Mouse (Mus musculus): ENCODE measurements around the gene Grik1.

Gene Grik1

DNA sequence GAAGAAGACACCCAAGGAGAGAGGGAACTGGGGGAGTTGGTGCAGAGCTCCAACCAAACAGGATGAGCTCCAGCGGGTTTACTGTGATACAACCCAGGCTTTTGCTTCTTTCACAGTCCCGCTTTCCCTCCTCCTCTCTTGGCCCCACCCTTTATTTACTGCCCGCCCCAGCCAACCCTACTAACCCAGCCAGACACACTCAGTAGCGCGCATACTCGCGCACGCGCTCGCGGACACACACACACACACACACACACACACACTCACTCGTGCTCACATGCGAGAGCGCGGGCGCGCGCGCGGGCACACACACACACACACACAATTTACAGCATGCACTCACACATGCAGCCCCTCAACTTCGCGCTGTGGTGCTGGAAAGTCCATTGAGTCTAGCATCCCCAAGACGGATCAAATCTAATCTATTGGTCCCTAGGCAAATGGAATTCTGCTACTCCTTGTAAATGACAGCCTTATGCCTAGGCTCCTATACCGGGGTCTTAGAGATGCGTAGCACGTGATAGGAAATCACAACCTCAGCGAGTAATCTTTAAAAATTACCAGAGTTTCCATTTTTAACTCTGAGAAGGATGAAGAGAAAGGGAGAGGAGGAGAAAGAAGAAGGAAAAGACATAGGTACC is at the start of gene Grik1:
Grik1 (minus strand) TSS at position 134 of the 641 bp plus-strand sequence.
- no peak for DNase-seq (ENCODE audit: low read depth, low spot score)

DNA sequence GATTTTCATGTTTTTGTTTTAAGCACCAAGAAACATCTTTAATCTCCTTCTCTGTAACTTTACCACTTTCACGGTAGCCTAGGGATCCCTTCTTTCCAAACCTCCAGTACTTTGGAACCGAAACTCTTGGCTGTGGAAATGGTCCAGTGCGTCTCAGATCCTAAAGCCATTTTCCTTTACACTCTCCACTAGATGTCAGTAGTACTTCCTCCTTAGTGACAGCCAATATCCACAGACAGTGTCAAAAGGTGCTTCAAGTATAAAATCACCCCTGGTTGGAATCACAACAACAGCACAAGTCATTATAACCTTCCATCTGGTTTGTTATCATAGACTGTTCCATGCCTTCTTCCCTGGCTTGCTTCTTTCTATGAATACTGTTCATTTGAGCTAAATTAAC is 4.1 kb upstream of the Grik1 start:
- no peak for DNase-seq (ENCODE audit: low read depth, low spot score)

DNA sequence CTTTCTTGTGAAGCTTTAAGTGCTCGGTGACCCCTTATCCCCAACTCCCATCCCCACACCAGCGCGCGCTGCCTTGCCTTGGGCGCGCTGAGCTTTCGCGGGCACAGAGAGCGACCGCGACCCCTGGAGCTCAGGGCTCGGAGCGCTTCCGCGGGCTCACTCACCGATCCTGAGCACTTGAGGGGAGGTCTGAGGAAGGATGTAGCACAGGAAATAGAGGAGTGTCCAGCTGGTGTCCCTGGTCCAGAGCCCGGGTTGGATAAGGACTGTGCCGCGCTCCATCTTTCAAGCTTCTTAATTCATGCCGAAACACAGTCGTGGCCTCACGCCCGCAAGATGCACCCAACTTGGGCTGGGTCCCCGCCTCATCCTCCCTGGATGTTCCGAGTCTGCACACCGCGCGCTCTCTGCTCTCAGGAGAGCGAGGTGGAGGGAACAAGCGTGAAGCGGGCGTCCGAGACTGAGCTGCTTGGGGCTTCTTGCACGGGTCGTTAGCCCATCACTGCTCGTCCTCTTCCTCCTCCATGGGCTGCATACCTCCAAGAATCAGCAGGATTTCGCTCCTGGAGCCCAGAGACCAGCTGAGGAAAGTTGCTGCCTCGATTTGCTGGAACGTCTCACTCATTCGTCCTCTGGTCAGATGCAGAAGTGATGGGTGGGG is 514 bp downstream of the Grik1 start:
- no peak for DNase-seq (ENCODE audit: low read depth, low spot score)

DNA sequence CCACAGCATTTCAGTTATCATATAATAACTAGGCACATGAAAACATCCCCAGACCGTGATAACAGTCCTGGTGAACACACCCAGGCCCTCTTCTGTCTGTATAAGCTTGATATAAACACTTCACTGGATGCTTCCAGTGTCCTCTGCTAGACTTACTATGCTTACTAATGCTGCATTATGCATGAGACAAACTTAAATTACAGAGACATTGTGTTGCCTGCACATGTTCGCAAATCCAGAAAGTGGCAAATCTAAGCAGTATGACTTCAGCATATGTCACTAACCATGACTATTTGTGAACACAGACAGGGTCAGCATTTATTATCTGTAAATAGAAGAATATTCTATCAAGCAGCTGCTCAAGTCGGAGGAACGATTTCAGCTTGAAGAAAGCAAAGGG is 31.7 kb downstream of the Grik1 start:
- DNase-seq (ENCODE audit: low read depth, low spot score): no peak

DNA sequence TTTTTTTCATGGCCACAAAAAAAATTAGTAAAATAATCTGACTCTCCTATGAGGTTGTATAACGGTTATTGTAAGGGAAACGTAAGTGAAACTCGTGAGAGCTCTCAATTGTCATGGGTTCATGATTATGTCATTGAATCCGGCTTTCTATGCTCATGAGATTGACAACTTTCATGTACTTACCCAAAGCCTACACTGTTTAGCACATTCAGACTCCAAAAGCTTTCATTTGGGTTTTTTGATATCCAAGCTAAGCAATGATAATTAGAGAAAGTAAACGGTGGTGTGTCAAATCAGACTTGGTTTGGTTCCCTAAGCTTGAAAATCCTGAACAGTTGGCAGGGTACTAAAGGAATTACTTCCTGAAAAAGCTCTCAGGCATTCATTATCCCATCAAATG is 33.0 kb downstream of the Grik1 start:
- no peak for DNase-seq (ENCODE audit: low read depth, low spot score)

DNA sequence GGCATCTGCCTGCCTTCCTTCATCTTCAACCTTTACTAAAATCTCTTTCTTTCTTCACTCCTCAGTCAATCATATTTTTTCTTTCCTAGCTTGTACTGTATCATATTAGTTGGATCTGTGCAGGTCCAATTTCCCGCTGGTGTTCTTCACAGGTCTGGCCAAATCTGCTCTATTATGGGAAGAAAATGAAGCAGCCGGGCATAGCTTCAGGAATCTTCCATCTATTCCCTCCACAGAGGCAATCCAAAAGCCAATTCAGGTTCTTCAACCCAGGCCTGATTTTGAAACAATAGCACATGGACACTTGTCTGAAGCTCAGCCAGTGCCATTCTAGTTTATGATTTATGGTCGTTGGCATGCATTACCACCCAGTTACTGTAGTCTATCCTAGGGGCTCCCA is 34.0 kb downstream of the Grik1 start:
- no peak for DNase-seq (ENCODE audit: low read depth, low spot score)

DNA sequence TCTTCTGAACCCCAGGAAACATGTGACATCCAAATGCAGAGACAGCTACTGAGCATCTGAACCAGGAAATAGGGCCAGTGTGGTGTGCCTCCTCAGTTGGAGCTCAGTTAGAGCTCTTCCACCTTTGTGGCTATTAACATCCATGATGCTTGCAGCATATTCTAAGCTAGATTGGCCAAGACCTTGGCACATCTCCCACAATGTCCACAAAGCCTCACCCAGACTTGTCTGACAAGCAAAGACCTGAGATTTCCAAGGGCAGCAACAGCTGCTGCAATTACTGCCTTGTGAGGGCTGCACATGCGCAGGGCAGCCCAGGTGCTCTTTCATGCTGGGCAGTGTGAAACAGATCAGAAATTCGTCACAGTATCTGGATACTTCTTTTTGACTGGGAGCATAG is 37.4 kb downstream of the Grik1 start:
- no peak for DNase-seq (ENCODE audit: low read depth, low spot score)

DNA sequence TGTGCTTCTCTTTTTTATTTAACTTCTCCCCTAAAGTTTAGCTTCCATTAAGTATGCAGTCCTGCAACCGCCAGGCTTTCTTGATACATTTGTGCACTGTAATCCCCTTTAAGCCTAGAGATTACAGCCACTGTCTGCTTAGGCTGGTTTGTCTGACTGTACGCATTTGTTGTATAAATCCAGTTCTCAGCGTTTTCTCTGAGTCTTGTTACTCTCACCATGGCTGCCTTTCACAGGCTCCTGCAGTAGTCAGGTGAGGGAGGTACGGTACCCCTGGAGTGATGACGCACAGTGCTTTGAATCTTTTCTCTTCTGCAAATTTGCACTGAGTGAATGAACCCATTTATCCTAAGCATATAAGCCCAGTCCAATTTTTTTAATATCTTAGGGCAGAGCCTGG is 39.0 kb downstream of the Grik1 start:
- DNase-seq (ENCODE audit: low read depth, low spot score): no peak

DNA sequence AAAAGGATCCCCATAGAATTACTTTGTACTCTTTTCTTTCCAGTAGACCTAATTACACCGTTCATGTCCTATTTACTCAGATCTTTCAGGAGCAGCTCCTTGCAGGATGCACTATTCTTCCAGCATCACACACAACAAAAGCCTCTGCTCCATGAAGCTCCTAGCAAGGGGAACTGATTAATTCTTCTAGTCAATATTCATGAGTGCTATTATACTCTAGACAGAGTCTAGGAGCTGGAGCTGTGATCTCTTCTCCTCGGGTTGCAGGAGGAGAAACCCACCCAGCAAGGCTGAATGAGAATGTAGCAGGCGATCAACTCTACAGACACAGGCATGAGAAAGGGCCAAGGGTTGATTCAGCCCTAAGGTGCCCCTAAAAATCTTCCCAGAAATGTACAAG is 40.2 kb downstream of the Grik1 start:
- no peak for DNase-seq (ENCODE audit: low read depth, low spot score)

DNA sequence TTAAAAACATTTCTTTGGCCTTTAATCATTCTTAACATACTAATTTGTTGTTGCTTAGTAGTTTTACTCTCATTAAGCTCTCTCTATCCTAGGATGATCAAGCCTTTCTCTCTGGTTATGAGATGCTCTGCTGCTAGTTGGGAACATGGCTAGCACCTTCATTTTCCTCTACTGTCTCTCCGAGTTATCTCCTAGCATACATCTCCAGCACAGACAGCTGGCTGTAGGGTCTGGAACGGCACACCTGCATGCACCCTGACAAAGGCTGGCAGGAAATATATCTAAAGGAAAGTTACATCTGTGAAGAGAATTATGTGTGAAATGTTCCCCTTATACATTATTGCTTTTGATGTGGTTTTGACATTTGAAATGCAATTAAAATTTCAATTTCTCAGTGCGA is 42.5 kb downstream of the Grik1 start:
- no peak for DNase-seq (ENCODE audit: low read depth, low spot score)

DNA sequence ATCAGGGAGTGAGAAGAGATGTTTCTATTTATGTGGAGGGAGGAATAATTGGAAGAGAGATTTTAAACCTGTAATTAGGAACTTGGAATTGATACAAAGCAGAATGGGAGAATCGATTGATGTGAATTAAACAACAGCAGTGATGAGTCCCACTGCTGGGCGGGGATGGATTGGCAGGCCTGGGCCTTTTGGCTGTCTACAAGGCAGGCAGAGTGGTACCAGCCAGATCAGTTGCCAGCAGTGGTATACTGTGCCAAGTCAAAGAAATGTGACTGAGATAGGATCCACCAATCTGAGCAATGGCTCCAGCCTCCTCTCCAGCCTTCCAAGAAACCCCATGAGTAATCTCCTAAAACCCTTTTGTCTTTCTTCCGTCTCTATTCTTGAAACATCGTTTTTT is 45.4 kb downstream of the Grik1 start:
- no peak for DNase-seq (ENCODE audit: low read depth, low spot score)

DNA sequence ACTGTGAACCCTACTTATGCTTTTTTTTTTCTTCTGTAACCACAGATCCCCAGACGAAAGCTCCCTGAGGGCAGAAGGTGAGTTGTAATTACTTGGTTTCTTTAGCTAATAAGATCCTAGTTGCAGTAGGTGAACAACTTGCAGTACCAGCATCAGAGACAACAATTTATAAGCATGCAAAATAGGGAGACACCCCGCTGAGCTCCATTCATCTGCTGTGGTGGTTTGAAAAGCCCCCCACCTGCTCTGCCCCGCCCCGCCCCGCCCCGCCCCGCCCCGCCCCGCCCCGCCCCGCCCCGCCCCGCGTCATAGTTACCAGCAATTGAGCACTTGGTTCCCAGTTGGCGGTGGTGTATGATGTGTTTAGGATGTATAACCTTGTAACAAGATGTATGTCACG is 64.4 kb downstream of the Grik1 start:
- no peak for DNase-seq (ENCODE audit: low read depth, low spot score)

DNA sequence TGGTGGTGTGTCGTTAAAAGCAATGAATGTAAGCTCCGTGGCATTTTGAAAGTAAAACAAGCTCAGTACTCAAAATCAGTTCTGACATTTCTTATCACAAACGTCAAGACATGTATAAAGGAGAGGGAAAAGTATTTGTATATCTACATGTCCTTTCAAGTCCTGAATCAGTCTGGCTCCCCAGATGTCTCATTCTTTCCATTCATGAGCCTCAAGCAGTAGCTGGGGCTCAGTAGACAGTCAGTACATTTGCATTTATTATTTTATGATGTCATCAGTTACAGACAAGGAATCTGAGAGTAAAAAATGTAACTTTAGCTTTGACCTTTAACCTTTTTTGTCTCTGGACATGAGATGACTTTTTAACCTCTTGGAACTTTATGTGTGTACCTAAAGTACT is 68.1 kb downstream of the Grik1 start:
- no peak for DNase-seq (ENCODE audit: low read depth, low spot score)

DNA sequence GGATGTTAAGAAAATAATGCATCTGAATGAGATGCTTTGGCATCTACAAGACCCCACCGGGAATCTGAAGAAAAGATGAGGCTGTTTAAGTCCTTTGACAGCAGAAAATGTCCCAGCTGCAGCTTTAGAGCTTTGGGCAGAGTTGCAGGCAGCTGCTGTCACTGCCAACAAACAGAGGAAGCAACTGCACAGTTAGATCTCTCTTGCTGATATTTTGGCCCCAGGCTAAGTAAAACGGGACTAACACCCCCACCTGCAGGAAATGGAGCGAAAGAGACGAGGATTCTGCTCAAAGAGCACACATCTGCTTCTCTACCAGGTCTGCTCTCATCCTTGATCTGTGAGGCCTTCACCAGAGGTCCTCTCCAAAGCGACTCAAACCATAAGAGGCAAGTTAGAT is 77.5 kb downstream of the Grik1 start:
- DNase-seq (ENCODE audit: low read depth, low spot score): no peak

DNA sequence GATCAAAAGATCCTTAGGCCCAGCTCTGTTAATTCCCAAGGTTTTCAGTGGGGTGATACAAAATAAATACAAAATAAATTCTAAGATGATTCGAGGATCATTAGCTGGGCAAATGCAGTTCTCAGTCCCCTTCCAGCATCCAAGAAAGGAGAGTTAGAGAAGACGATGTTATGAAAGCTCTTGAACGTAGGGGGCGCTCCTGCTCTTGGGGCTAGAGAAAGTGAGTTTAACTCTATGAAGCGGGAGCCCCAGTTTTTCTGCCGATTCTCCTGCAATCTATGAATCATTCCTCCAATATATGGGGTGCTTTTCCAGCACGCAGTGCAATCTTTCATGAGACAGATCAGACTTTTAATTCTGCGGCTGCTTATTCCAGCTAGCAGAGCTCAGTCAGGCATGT is 78.2 kb downstream of the Grik1 start:
- DNase-seq (ENCODE audit: low read depth, low spot score): no peak

DNA sequence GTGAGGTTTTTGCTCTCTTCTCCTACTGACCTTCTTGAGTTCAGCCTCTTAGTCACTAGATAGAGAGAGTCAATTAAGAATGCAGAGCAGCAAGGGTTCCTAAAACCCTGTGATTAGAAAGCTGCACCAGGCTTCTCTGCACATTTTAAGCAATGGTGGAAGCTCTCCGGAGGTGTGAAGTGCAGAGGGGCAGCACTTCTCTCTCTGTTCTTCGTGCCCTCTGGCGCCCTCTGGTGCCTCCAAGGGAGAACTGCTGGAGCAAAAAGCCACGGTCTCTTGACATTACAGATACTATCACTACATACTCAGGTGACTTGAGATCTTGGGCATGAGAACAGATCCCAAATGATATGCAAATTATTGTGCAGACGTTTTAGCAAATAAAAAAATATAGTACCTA is 85.7 kb downstream of the Grik1 start:
- DNase-seq (ENCODE audit: low read depth, low spot score): peak; percentile 13

DNA sequence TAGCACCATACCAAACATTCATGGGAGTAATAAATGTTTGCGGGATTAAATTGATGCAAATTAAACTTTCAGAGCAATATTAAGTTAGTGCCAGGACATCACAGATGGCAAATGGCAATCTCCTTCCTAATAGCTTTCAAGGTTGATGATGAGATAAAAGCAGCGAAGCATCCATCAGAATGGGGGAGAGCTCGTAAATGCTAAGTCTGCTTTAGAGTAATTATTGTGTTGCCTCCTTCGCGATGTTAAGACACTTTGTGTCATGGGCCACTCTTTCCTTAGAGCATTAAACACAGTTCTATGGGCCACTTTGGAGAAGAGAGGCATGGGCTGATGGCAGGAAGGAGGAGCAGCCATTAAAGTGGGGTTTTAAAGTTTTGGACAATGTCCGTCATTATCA is 86.1 kb downstream of the Grik1 start:
- no peak for DNase-seq (ENCODE audit: low read depth, low spot score)

DNA sequence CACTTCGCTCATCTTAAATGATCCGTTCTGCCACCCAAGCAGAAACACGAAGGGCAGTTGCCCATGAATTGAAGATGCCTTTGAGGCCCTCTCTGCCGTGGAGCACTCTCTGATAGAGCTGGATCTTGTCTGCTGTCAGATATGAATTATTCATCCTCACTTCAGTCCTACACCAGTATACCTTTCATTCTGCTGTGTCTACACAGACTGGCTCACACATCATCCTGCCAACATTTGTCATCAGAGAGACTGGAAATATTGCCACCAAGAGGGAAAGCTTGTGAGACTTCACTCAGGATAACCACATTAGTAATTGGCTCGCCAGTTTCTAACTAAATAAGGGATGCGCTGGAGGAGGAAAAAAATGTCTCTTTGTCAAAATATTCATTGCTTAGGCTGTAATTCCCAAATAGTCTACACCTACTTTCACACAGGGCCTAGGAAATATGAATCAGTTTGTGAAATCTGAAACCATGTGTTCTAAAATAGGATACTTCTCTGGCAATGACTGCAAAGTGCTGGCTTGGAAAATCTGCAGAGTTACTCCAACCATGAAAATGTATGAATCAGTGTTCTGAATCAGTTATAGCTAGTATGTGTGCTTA is 102.5 kb downstream of the Grik1 start:
- DNase-seq (ENCODE audit: low read depth, low spot score): no peak

DNA sequence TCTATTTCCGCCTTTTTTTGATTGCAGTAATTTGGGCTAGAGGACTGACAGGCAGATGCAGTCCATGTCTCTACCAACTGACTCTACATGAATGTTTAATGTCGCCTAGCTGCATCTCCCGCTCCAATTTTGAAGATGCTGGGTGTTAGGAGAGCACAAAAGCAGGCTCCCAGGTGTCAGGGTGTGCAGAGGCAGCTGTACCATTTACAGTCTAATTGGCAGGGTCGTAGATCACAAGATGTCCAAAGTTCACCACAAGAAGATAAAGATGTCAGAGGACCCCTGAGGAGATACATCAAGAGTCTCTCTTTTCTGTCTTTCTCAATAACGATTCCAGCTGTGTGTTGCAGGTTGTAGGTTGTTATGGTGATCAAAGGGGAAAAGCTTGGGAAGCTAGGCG is 111.3 kb downstream of the Grik1 start:
- DNase-seq (ENCODE audit: low read depth, low spot score): no peak

DNA sequence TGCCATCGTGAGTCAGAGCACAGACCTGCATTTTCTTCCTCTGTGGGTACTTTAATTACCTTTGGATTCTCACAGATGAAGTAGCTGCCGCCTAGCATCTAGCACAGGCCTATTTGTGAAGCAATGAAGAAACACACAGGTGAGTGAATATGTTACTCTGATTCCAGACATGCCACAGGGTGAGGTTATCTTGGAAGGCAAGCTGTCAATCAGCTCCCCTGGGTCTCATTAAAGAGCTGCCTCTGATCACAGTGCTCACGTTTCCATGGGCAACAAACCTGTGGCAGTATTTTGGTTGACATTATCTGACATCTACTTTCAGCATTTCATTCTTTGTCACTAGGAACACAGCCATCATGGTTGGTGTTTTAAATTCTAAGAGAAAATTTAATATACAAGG is 112.7 kb downstream of the Grik1 start:
- DNase-seq (ENCODE audit: low read depth, low spot score): no peak

DNA sequence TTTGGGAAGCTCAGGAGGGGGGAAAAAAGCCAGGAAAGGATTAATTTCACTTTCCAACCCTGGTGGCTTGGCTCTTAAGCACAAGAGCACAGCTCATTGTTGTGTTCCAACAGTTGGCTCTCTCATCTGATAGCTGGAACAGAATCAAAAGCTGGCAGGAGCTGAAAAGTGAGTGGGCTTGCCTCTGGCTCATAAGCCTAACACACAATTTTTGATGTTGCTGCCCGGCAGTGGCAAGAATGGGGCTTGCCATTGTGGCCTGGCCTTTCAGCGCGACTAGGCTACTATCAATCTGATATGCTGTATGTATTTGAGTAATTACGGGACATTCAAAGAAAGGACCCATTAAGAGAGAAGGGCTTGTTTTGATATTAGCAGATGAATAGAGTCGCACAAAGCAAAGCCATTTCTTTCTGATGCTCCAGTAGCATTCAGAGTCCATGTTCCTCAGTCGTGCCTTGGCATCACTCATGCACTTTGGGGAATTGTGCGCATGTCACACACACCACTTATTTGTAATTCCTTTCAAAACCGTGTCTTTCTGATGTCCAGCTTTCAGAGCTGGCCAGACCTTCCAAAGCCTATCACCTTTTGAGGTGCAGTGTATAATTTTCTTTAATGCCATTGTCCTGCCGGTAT is 115.9 kb downstream of the Grik1 start:
- no peak for DNase-seq (ENCODE audit: low read depth, low spot score)

DNA sequence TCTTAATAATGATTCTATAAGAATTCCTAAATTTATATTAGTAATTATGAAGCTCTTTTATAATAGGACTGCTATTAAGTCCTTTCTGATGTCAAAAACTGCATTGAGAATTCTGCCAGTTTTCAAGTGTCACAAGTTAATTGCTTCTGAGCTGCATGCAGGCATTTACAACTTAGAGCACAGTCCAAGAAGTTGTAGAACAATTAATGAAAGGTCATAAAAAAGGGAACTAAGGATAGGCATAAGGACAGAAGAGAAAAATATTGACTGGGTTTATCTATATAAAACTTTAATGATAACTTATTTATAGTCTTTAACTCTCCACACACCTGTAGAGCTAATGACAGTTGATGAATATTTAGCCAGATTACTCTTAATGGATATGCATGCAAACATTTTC is 123.5 kb downstream of the Grik1 start:
- DNase-seq (ENCODE audit: low read depth, low spot score): no peak

DNA sequence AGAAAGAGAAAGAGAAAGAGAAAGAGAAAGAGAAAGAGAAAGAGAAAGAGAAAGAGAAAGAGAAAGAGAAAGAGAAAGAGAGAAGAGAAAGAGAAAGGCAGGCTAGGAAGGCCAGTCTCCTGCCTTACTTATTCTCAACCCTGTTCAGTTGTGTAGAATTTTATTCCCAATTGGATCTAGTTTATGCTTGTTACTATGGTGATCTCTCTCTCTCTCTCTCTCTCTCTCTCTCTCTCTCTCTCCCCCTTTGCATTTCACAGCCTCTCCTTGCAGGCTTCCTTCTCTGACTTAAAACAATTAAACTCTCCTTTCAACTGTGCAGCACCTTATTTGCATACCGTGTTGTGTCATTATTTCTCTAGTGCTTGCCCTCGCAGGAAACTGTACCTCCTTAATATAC is 147.5 kb downstream of the Grik1 start:
- no peak for DNase-seq (ENCODE audit: low read depth, low spot score)

Measured in CD4-positive helper T cell, adult 2 months (primary cell).